Mouse (Mus musculus) thymus, adult 2 months (tissue): ENCODE measurements at regions not wholly inside any gene's neighbourhood (a gene's known extent, or its start where the extent isn't known, plus 50 kb on each side); places are given as distances from the start of the nearest gene placed in this dataset.

Source experiments
- DNase-seq: peaks from one replicate; pipeline ENCODE4 v3.0.0; 2021
- H3K27ac ChIP-seq: fragments of 200-500 bp; 2 replicates; pipeline ENCODE4 v1.5.1; 2012; ENCODE audit warnings: low read length, control low read depth; ENCODE audit not compliant: control insufficient read depth, insufficient read depth
- H3K27me3 ChIP-seq: fragments of 200-500 bp; 2 replicates; pipeline ENCODE4 v1.6.1; 2012; ENCODE audit warnings: mild to moderate bottlenecking, low read length, moderate library complexity, mixed read lengths; ENCODE audit not compliant: control insufficient read depth, insufficient read depth
- H3K36me3 ChIP-seq: fragments of 200-500 bp; 2 replicates; pipeline ENCODE4 v1.6.1; 2012; ENCODE audit warnings: mild to moderate bottlenecking, low read length, moderate library complexity; ENCODE audit not compliant: control insufficient read depth, insufficient read depth
- H3K4me1 ChIP-seq: fragments of 200-500 bp; replicated peaks from 2 replicates; pipeline ENCODE4 v1.6.1; 2012; ENCODE audit warnings: low read length; ENCODE audit not compliant: control insufficient read depth, insufficient read depth
- H3K4me3 ChIP-seq: fragments of 200-500 bp; 2 replicates; pipeline ENCODE4 v1.5.1; 2012; ENCODE audit warnings: mild to moderate bottlenecking, low read length, control low read depth, moderate library complexity; ENCODE audit not compliant: control insufficient read depth, insufficient read depth
- CTCF ChIP-seq: fragments of 200-500 bp; IDR thresholded peaks from 2 replicates; pipeline ENCODE4 v1.5.1; 2012; ENCODE audit warnings: mild to moderate bottlenecking, control low read depth, low read length, moderate library complexity, borderline replicate concordance; ENCODE audit not compliant: control insufficient read depth, poor library complexity, insufficient read depth; ENCODE audit errors: extremely low read depth
- POLR2A ChIP-seq: fragments of 200-500 bp; IDR thresholded peaks from 2 replicates; pipeline ENCODE4 v1.6.1; 2012; ENCODE audit warnings: mild to moderate bottlenecking, low read length, control low read depth, moderate library complexity; ENCODE audit not compliant: control insufficient read depth, poor library complexity, insufficient read depth; ENCODE audit errors: extremely low read depth
- WGBS: fragments of 180-500 bp; shearing (Covaris S2); methylation state at CpG from one replicate; pipeline ENCODE4 v1.1.7; 2018; 5-methylcytosine and 5-hydroxymethylcytosine counted together

- H3K27ac ChIP-seq = no peak overlapping the region
These were observed 352.1 kb upstream of the Thbs1 start for GRCm38 (mm10) chr2:117759491-117760013.

GRCm38 (mm10) chr2:117763631-117764030, 348.0 kb upstream of the Thbs1 start:
- Histone ChIP-seq H3K4me1 (no peaks in the 10 kb centered on the region), H3K27me3 (no peaks in the 10 kb centered on the region), H3K4me3 (no peak overlapping the region), H3K36me3 (no peaks in the 10 kb centered on the region), H3K27ac (no peak overlapping the region)
- TF ChIP-seq POLR2A (no peak), CTCF (no peak)
- DNase-seq = no peak
- 96% methylated on average over 1 of the region's 1 CpGs for WGBS

More at GRCm38 (mm10) chr2:117759491-117760013, 352.1 kb upstream of the Thbs1 start:
- WGBS = 67% methylated on average over 1 of the region's 1 CpGs
- no peak for DNase-seq
- H3K4me1 ChIP-seq = no peaks in the 10 kb centered on the region
- TF ChIP-seq POLR2A (no peak), CTCF (no peak)
- H3K27me3 ChIP-seq = no peaks in the 10 kb centered on the region
- no peak overlapping the region for H3K4me3 ChIP-seq
- H3K36me3 ChIP-seq = no peaks in the 10 kb centered on the region

- Histone ChIP-seq H3K36me3 (no peaks in the 10 kb centered on the region), H3K27me3 (no peaks in the 10 kb centered on the region), H3K4me3 (no peak overlapping the region), H3K27ac (no peak overlapping the region), H3K4me1 (no peaks in the 10 kb centered on the region)
- TF ChIP-seq CTCF = no peak
- TF ChIP-seq POLR2A = no peak
- 88% methylated on average over 5 of the region's 5 CpGs for WGBS
- no peak for DNase-seq
These were observed 346.1 kb upstream of the Thbs1 start for GRCm38 (mm10) chr2:117765572-117765971.

- no peak overlapping the region for H3K27ac ChIP-seq
These were observed 345.2 kb upstream of the Thbs1 start for GRCm38 (mm10) chr2:117766450-117766849.

GRCm38 (mm10) chr2:117769402-117770114, 342.1 kb upstream of the Thbs1 start:
- TF ChIP-seq CTCF = no peak
- no peak for TF ChIP-seq POLR2A
- Histone ChIP-seq H3K36me3 (no peaks in the 10 kb centered on the region), H3K27ac (no peak overlapping the region), H3K4me3 (no peak overlapping the region), H3K4me1 (no peaks in the 10 kb centered on the region), H3K27me3 (no peaks in the 10 kb centered on the region)
- no peak for DNase-seq
- WGBS = 88% methylated on average over 7 of the region's 7 CpGs

More at GRCm38 (mm10) chr2:117766450-117766849, 345.2 kb upstream of the Thbs1 start:
- H3K4me1 ChIP-seq = no peaks in the 10 kb centered on the region
- no peak overlapping the region for H3K4me3 ChIP-seq
- DNase-seq = no peak
- 89% methylated on average over 3 of the region's 3 CpGs for WGBS
- no peaks in the 10 kb centered on the region for H3K36me3 ChIP-seq
- H3K27me3 ChIP-seq = no peaks in the 10 kb centered on the region
- TF ChIP-seq CTCF = no peak
- no peak for TF ChIP-seq POLR2A

- no peak overlapping the region for H3K27ac ChIP-seq
- TF ChIP-seq CTCF (no peak), POLR2A (no peak)
- DNase-seq = no peak
- no peaks in the 10 kb centered on the region for H3K36me3 ChIP-seq
- no peaks in the 10 kb centered on the region for H3K27me3 ChIP-seq
- 90% methylated on average over 3 of the region's 3 CpGs for WGBS
- no peaks in the 10 kb centered on the region for H3K4me1 ChIP-seq
- no peak overlapping the region for H3K4me3 ChIP-seq
These were observed 341.6 kb upstream of the Thbs1 start for GRCm38 (mm10) chr2:117770115-117770485.

GRCm38 (mm10) chr2:117780287-117780686, 331.4 kb upstream of the Thbs1 start:
- Histone ChIP-seq H3K27ac (no peak overlapping the region), H3K4me3 (no peak overlapping the region), H3K27me3 (no peaks in the 10 kb centered on the region), H3K4me1 (no peaks in the 10 kb centered on the region), H3K36me3 (no peaks in the 10 kb centered on the region)
- WGBS = 79% methylated on average over 3 of the region's 3 CpGs
- DNase-seq = no peak
- no peak for TF ChIP-seq CTCF
